Mouse (Mus musculus): ENCODE measurements around the gene Gimap4. TPM values are rescaled to one million over a fixed set of nuclear protein-coding genes. Genes with fewer than 3 reads are reported as not detected.

Gimap4 gene
- polyA plus RNA-seq, 1 experiment from 2014 or later, result 0.33 TPM

DNA sequence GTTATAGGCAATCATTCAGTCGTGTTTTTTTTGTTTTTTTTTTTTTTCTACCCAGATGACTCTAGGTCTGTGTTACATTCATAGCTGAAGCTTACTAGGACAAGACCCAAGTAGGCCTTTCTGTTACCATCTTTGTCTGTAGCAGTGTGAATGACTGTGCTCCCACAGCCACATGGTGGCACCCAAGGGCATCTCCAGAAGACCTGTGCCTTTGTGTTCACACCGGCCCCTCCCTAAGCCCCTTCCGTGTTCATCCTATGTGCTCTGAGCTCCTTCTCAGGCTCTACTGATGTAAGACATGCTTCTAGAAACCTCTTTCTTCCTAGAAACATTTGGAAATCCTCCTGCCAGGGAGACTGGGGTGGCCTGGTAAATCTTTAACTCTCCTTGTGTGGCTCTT lies 37.4 kb upstream of the Gimap4 start, which contains the start of gene Gimap8:
Gene Gimap8 (plus strand): TSS at position 240 of the 400 bp plus-strand sequence.
- WGBS, result 42% methylated on average over 3 of the region's 3 CpGs
- Histone ChIP-seq H3K9ac (replicated peaks; ENCODE audit: low read depth, low read length) (no peak within 1 kb of the TSS), H3K27ac (ENCODE audit: low read depth, low read length) (no peak within 1 kb of the TSS), H3K4me2 (ENCODE audit: low read depth, low read length) (no peak within 1 kb of the TSS), H3K36me3 (ENCODE audit: control insufficient read depth, insufficient read depth, low read length) (no peaks in the 10 kb centered on the region), H3K27me3 (ENCODE audit: control insufficient read depth, insufficient read depth, low read length) (no peaks in the 10 kb centered on the region), H3K4me1 (ENCODE audit: control insufficient read depth, insufficient read depth, low read length) (no peaks in the 10 kb centered on the region), H3K9me3 (ENCODE audit: control insufficient read depth, low read length) (no peaks in the 10 kb centered on the region), H3K4me3 (ENCODE audit: low read depth, low read length) (no peak within 1 kb of the TSS)
- ATAC-seq (ENCODE audit: low read depth), result no peak

GRCm38 (mm10) chr6:48647611-48648010 lies 36.7 kb upstream of the Gimap4 start:
- Histone ChIP-seq H3K36me3 (ENCODE audit: control insufficient read depth, insufficient read depth, low read length) (no peaks in the 10 kb centered on the region), H3K9me3 (ENCODE audit: control insufficient read depth, low read length) (no peaks in the 10 kb centered on the region), H3K4me3 (ENCODE audit: low read depth, low read length) (no peak overlapping the region), H3K27ac (ENCODE audit: low read depth, low read length) (no peak overlapping the region), H3K9ac (replicated peaks; ENCODE audit: low read depth, low read length) (no peak overlapping the region), H3K27me3 (ENCODE audit: control insufficient read depth, insufficient read depth, low read length) (no peaks in the 10 kb centered on the region), H3K4me1 (ENCODE audit: control insufficient read depth, insufficient read depth, low read length) (no peaks in the 10 kb centered on the region), H3K4me2 (ENCODE audit: low read depth, low read length) (no peak overlapping the region)
- 92% methylated on average over 2 of the region's 2 CpGs for WGBS
- no peak for ATAC-seq (ENCODE audit: low read depth)

DNA sequence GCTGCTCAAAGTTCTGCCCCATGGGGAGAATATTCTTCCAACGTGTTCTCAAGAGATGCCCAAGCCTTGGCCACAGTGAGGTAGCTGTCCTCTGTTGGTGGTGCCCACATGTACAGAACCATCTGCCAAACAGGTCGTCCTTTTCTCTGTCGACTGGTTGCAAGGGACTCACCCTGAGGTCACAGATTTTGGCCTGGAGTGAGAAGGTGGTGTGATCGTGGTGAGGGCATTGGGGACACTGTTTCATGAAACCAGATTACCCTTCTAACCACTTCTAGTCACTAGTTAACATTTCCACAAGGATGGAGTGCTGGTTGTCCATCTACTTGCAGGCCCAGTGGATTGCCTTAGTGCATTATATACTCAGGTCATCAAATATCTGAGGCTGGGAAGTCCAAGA lies 35.6 kb upstream of the Gimap4 start:
- Histone ChIP-seq H3K36me3 (ENCODE audit: control insufficient read depth, insufficient read depth, low read length) (no peaks in the 10 kb centered on the region), H3K4me2 (ENCODE audit: low read depth, low read length) (no peak overlapping the region), H3K9ac (replicated peaks; ENCODE audit: low read depth, low read length) (no peak overlapping the region), H3K9me3 (ENCODE audit: control insufficient read depth, low read length) (no peaks in the 10 kb centered on the region), H3K4me3 (ENCODE audit: low read depth, low read length) (no peak overlapping the region), H3K27ac (ENCODE audit: low read depth, low read length) (no peak overlapping the region), H3K4me1 (ENCODE audit: control insufficient read depth, insufficient read depth, low read length) (no peaks in the 10 kb centered on the region), H3K27me3 (ENCODE audit: control insufficient read depth, insufficient read depth, low read length) (no peaks in the 10 kb centered on the region)
- ATAC-seq (ENCODE audit: low read depth), result no peak
- 83% methylated on average over 4 of the region's 4 CpGs for WGBS

GRCm38 (mm10) chr6:48650041-48650440 lies 34.3 kb upstream of the Gimap4 start:
- no peak for ATAC-seq (ENCODE audit: low read depth)
- no peak overlapping the region for H3K27ac ChIP-seq (ENCODE audit: low read depth, low read length)
- H3K4me1 ChIP-seq (ENCODE audit: control insufficient read depth, insufficient read depth, low read length), result no peaks in the 10 kb centered on the region
- no peaks in the 10 kb centered on the region for H3K9me3 ChIP-seq (ENCODE audit: control insufficient read depth, low read length)
- H3K4me2 ChIP-seq (ENCODE audit: low read depth, low read length), result no peak overlapping the region
- H3K36me3 ChIP-seq (ENCODE audit: control insufficient read depth, insufficient read depth, low read length), result no peaks in the 10 kb centered on the region
- H3K9ac ChIP-seq (replicated peaks; ENCODE audit: low read depth, low read length), result no peak overlapping the region
- WGBS, result 92% methylated on average over 9 of the region's 9 CpGs
- no peak overlapping the region for H3K4me3 ChIP-seq (ENCODE audit: low read depth, low read length)
- no peaks in the 10 kb centered on the region for H3K27me3 ChIP-seq (ENCODE audit: control insufficient read depth, insufficient read depth, low read length)

DNA sequence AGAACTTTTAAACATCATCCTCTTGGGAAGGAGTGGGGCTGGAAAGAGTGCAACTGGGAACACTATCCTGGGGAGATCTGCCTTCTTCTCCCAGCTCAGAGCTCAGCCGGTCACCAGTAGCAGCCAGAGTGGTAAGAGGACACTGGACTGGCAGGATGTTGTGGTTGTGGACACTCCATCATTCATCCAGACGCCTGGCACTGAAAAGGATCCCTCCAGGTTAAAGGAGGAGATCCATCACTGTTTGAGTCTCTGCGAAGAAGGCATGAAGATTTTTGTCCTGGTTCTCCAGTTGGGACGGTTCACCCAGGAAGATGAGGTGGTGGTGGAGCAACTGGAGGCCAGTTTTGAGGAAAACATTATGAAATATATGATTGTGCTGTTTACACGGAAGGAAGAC lies 25.6 kb upstream of the Gimap4 start:
- H3K9me3 ChIP-seq (ENCODE audit: control insufficient read depth, low read length), result no peaks in the 10 kb centered on the region
- H3K27ac ChIP-seq (ENCODE audit: low read depth, low read length), result no peak overlapping the region
- 84% methylated on average over 5 of the region's 5 CpGs for WGBS
- no peaks in the 10 kb centered on the region for H3K36me3 ChIP-seq (ENCODE audit: control insufficient read depth, insufficient read depth, low read length)
- no peaks in the 10 kb centered on the region for H3K4me1 ChIP-seq (ENCODE audit: control insufficient read depth, insufficient read depth, low read length)
- H3K4me2 ChIP-seq (ENCODE audit: low read depth, low read length), result no peak overlapping the region
- no peak for ATAC-seq (ENCODE audit: low read depth)
- no peaks in the 10 kb centered on the region for H3K27me3 ChIP-seq (ENCODE audit: control insufficient read depth, insufficient read depth, low read length)
- H3K4me3 ChIP-seq (ENCODE audit: low read depth, low read length), result no peak overlapping the region
- H3K9ac ChIP-seq (replicated peaks; ENCODE audit: low read depth, low read length), result no peak overlapping the region

GRCm38 (mm10) chr6:48664750-48665149 lies 19.6 kb upstream of the Gimap4 start:
- no peak for ATAC-seq (ENCODE audit: low read depth)
- 84% methylated on average over 4 of the region's 4 CpGs for WGBS
- Histone ChIP-seq H3K27me3 (ENCODE audit: control insufficient read depth, insufficient read depth, low read length) (no peaks in the 10 kb centered on the region), H3K9ac (replicated peaks; ENCODE audit: low read depth, low read length) (no peak overlapping the region), H3K4me2 (ENCODE audit: low read depth, low read length) (no peak overlapping the region), H3K4me1 (ENCODE audit: control insufficient read depth, insufficient read depth, low read length) (no peaks in the 10 kb centered on the region), H3K36me3 (ENCODE audit: control insufficient read depth, insufficient read depth, low read length) (no peaks in the 10 kb centered on the region), H3K27ac (ENCODE audit: low read depth, low read length) (no peak overlapping the region), H3K9me3 (ENCODE audit: control insufficient read depth, low read length) (no peaks in the 10 kb centered on the region), H3K4me3 (ENCODE audit: low read depth, low read length) (no peak overlapping the region)

GRCm38 (mm10) chr6:48665471-48665870 lies 18.9 kb upstream of the Gimap4 start:
- H3K4me1 ChIP-seq (ENCODE audit: control insufficient read depth, insufficient read depth, low read length), result no peaks in the 10 kb centered on the region
- no peaks in the 10 kb centered on the region for H3K9me3 ChIP-seq (ENCODE audit: control insufficient read depth, low read length)
- H3K9ac ChIP-seq (replicated peaks; ENCODE audit: low read depth, low read length), result no peak overlapping the region
- H3K27me3 ChIP-seq (ENCODE audit: control insufficient read depth, insufficient read depth, low read length), result no peaks in the 10 kb centered on the region
- no peaks in the 10 kb centered on the region for H3K36me3 ChIP-seq (ENCODE audit: control insufficient read depth, insufficient read depth, low read length)
- H3K4me3 ChIP-seq (ENCODE audit: low read depth, low read length), result no peak overlapping the region
- H3K4me2 ChIP-seq (ENCODE audit: low read depth, low read length), result no peak overlapping the region
- ATAC-seq (ENCODE audit: low read depth), result no peak
- WGBS, result 93% methylated on average over 9 of the region's 9 CpGs
- H3K27ac ChIP-seq (ENCODE audit: low read depth, low read length), result no peak overlapping the region

DNA sequence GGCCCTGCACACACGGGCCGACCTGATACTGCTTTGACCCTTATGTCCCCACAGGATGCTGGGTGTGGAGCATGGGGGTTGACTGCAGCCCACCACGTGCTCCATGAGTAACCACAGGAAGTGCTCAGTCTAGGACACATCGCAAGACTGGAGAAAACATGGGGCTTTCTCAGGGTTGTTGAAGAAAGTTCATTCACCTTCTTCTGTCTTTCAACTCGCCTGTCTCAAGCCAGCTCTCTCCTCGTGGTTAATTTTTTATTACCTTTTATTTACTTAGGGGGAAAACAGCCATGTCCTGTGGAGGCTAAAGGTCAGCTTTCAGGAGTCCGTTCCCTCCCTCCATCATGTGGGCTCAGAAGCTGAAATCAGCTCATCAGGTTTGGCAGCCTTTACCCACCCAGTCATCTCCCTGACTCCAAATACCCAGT lies 18.2 kb upstream of the Gimap4 start:
- 63% methylated on average over 7 of the region's 7 CpGs for WGBS

GRCm38 (mm10) chr6:48668022-48668421 lies 16.3 kb upstream of the Gimap4 start:
- Histone ChIP-seq H3K4me3 (ENCODE audit: low read depth, low read length) (no peak overlapping the region), H3K4me2 (ENCODE audit: low read depth, low read length) (no peak overlapping the region), H3K9ac (replicated peaks; ENCODE audit: low read depth, low read length) (no peak overlapping the region), H3K4me1 (ENCODE audit: control insufficient read depth, insufficient read depth, low read length) (no peaks in the 10 kb centered on the region), H3K36me3 (ENCODE audit: control insufficient read depth, insufficient read depth, low read length) (no peaks in the 10 kb centered on the region), H3K27ac (ENCODE audit: low read depth, low read length) (no peak overlapping the region), H3K27me3 (ENCODE audit: control insufficient read depth, insufficient read depth, low read length) (no peaks in the 10 kb centered on the region), H3K9me3 (ENCODE audit: control insufficient read depth, low read length) (no peaks in the 10 kb centered on the region)
- no peak for ATAC-seq (ENCODE audit: low read depth)

More for the DNA sequence above, 18.2 kb upstream of the Gimap4 start:
- Histone ChIP-seq H3K9ac (replicated peaks; ENCODE audit: low read depth, low read length) (no peak overlapping the region), H3K4me2 (ENCODE audit: low read depth, low read length) (no peak overlapping the region), H3K9me3 (ENCODE audit: control insufficient read depth, low read length) (no peaks in the 10 kb centered on the region), H3K27me3 (ENCODE audit: control insufficient read depth, insufficient read depth, low read length) (no peaks in the 10 kb centered on the region), H3K4me3 (ENCODE audit: low read depth, low read length) (no peak overlapping the region), H3K36me3 (ENCODE audit: control insufficient read depth, insufficient read depth, low read length) (no peaks in the 10 kb centered on the region), H3K4me1 (ENCODE audit: control insufficient read depth, insufficient read depth, low read length) (no peaks in the 10 kb centered on the region), H3K27ac (ENCODE audit: low read depth, low read length) (no peak overlapping the region)
- ATAC-seq (ENCODE audit: low read depth), result no peak
